Mouse (Mus musculus): ENCODE measurements at regions not wholly inside any gene's neighbourhood (a gene's known extent, or its start where the extent isn't known, plus 50 kb on each side); places are given as distances from the start of the nearest gene placed in this dataset.

DNA sequence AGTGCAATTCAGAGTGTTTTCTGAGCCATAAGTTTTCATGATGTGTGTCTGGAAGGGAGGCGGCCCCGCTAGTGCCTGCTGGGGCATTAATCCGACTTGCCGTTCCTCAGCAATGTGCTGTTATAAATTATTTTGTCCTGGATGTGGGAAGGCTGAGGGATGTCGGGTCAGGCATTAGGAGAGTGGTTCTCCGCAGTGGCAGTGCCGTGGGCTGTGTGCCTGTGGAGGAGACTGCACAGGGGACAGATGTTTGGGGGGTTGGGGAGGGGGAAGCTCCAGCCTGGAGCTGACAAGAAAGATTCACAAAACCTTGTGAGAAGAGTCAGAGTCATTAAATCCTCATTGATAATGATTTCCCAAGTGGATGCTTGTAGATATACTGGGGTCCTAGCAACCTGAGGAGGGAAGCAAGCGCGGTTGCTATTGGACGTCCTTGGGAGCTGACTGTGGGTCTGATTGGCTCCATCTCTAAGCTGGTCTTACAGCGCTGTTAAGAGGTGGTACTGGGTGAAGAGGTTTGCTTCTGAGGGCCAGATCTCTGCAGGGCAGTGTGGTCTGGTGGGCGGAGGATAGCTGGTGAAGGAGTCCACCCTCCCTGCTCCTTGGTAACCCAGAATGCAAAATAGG lies 234.5 kb downstream of the Uaca start:
- no peak for ATAC-seq
- WGBS, result 71% methylated on average over 12 of the region's 12 CpGs
- H3K36me3 ChIP-seq (ENCODE audit: control insufficient read depth, insufficient read depth, low read length), result no peaks in the 10 kb centered on the region
- H3K27me3 ChIP-seq (replicated peaks; ENCODE audit: control insufficient read depth, insufficient read depth, low read length), result no peaks in the 10 kb centered on the region
- no peak overlapping the region for H3K9ac ChIP-seq (ENCODE audit: low read length)
- H3K4me1 ChIP-seq (ENCODE audit: control insufficient read depth, insufficient read depth, low read length), result peaks cover 19% of the 10 kb centered on the region
- no peak overlapping the region for H3K4me3 ChIP-seq (ENCODE audit: low read depth, low read length)
- no peak overlapping the region for H3K27ac ChIP-seq (ENCODE audit: low read depth, low read length)
- DNase-seq (ENCODE audit: low spot score), result no peak
- no peaks in the 10 kb centered on the region for H3K9me3 ChIP-seq (replicated peaks; ENCODE audit: control insufficient read depth, low read length)
- H3K4me2 ChIP-seq (ENCODE audit: low read length), result no peak overlapping the region

GRCm38 (mm10) chr9:61031699-61032447 lies 237.5 kb downstream of the Uaca start:
- ATAC-seq (0 out of 2 replicates have a peak, but pooled peaks have one; percentile 15), DNase-seq (ENCODE audit: low spot score) (peak; percentile 63)
- no peaks in the 10 kb centered on the region for H3K36me3 ChIP-seq (ENCODE audit: control insufficient read depth, insufficient read depth, low read length)
- 67% methylated on average over 26 of the region's 26 CpGs for WGBS
- peaks cover 19% of the 10 kb centered on the region for H3K4me1 ChIP-seq (ENCODE audit: control insufficient read depth, insufficient read depth, low read length)
- H3K4me2 ChIP-seq (ENCODE audit: low read length), result no peak overlapping the region
- peak overlapping the region; percentile 63; the same call in 1 of the 2 replicates for H3K27ac ChIP-seq (ENCODE audit: low read depth, low read length)
- no peak overlapping the region for H3K9ac ChIP-seq (ENCODE audit: low read length)
- no peaks in the 10 kb centered on the region for H3K9me3 ChIP-seq (replicated peaks; ENCODE audit: control insufficient read depth, low read length)
- H3K27me3 ChIP-seq (replicated peaks; ENCODE audit: control insufficient read depth, insufficient read depth, low read length), result no peaks in the 10 kb centered on the region
- H3K4me3 ChIP-seq (ENCODE audit: low read depth, low read length), result no peak overlapping the region

GRCm38 (mm10) chr9:61032448-61033433 lies 238.4 kb downstream of the Uaca start:
- no peak overlapping the region for H3K4me2 ChIP-seq (ENCODE audit: low read length)

DNA sequence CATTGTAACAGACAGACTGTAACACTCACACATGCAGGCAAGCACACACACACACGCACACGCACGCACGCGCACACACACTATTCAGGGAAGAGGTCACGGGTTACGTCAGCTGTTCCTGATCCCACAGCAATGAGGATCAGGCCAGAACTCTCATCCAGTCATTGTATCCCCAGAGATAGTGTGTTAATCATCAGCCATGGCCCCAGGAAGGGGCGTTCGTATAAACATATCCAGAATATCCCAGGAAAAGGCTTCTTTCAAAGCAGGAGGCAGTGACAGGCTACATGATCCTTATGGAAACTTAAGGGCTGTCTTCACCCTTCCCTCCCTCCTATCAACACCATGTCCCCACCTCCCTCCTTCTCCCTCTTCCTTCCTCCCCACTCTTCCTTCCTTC lies 239.3 kb downstream of the Uaca start:
- Histone ChIP-seq H3K9me3 (replicated peaks; ENCODE audit: control insufficient read depth, low read length) (no peaks in the 10 kb centered on the region), H3K27me3 (replicated peaks; ENCODE audit: control insufficient read depth, insufficient read depth, low read length) (0 out of 2 replicates have a peak, but pooled peaks cover 3% of the 10 kb centered on the region), H3K27ac (ENCODE audit: low read depth, low read length) (0 out of 2 replicates have a peak overlapping the region, but pooled peaks have one; percentile 49), H3K4me2 (ENCODE audit: low read length) (no peak overlapping the region), H3K9ac (ENCODE audit: low read length) (no peak overlapping the region), H3K4me1 (ENCODE audit: control insufficient read depth, insufficient read depth, low read length) (peaks cover 19% of the 10 kb centered on the region), H3K36me3 (ENCODE audit: control insufficient read depth, insufficient read depth, low read length) (no peaks in the 10 kb centered on the region), H3K4me3 (ENCODE audit: low read depth, low read length) (no peak overlapping the region)
- DNase-seq (ENCODE audit: low spot score) (no peak), ATAC-seq (no peak)
- WGBS, result 75% methylated on average over 9 of the region's 9 CpGs

More at GRCm38 (mm10) chr9:61032448-61033433, 238.4 kb downstream of the Uaca start:
- Histone ChIP-seq H3K27me3 (replicated peaks; ENCODE audit: control insufficient read depth, insufficient read depth, low read length) (no peaks in the 10 kb centered on the region), H3K9ac (ENCODE audit: low read length) (no peak overlapping the region), H3K4me3 (ENCODE audit: low read depth, low read length) (no peak overlapping the region), H3K4me1 (ENCODE audit: control insufficient read depth, insufficient read depth, low read length) (peaks cover 19% of the 10 kb centered on the region), H3K9me3 (replicated peaks; ENCODE audit: control insufficient read depth, low read length) (no peaks in the 10 kb centered on the region), H3K27ac (ENCODE audit: low read depth, low read length) (peak overlapping the region; percentile 63; the same call in 1 of the 2 replicates), H3K36me3 (ENCODE audit: control insufficient read depth, insufficient read depth, low read length) (no peaks in the 10 kb centered on the region)
- peak; percentile 63 for ATAC-seq
- WGBS, result 55% methylated on average over 23 of the region's 23 CpGs
- DNase-seq (ENCODE audit: low spot score), result peak; percentile 85

DNA sequence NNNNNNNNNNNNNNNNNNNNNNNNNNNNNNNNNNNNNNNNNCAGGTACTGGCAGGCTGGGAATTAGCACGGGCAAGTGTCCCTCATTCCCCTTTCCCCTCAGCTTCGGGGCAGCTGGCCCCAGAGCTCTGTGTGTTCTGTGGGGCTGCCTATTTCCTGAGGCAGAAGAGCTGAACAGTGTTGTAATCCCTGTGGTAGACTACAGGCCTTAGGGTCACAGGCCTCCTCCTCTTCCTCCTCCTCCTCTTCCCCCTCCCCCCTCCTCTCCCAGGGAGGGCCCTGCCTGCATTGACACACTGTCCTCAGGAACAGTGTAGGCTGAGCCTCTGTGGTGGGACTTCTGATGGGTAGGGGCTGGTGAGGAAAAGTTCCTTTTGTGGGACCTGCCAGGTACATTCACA lies 247.7 kb downstream of the Uaca start:
- Histone ChIP-seq H3K9ac (ENCODE audit: low read length) (no peak overlapping the region), H3K9me3 (replicated peaks; ENCODE audit: control insufficient read depth, low read length) (no peaks in the 10 kb centered on the region), H3K4me2 (ENCODE audit: low read length) (no peak overlapping the region), H3K36me3 (ENCODE audit: control insufficient read depth, insufficient read depth, low read length) (no peaks in the 10 kb centered on the region), H3K4me1 (ENCODE audit: control insufficient read depth, insufficient read depth, low read length) (peaks cover 4% of the 10 kb centered on the region; the same call in 1 of the 2 replicates), H3K4me3 (ENCODE audit: low read depth, low read length) (no peak overlapping the region), H3K27me3 (replicated peaks; ENCODE audit: control insufficient read depth, insufficient read depth, low read length) (0 out of 2 replicates have a peak, but pooled peaks cover 3% of the 10 kb centered on the region), H3K27ac (ENCODE audit: low read depth, low read length) (no peak overlapping the region)
- ATAC-seq, result no peak
- no peak for DNase-seq (ENCODE audit: low spot score)
- WGBS, result 37% methylated on average over 2 of the region's 2 CpGs

DNA sequence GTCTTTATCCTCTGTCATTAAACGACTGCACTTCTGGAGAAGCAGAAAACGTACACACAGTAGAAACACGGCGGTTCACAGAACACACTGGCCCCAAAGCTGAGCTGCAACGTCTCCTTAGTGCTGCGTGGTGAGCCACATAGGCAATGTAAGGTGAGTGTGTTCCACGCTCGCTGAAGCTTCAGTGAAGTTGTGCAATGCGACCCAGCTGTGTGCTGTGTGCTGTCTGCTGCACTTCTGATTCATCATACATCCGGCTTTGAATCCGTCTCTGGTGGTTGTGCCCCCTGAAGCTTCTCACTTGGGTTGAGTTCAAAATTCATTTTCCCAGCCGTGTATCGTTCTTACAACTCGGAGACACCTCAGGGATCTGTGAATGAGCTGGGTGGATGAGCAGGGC lies 250.6 kb downstream of the Uaca start:
- peaks cover 4% of the 10 kb centered on the region; the same call in 1 of the 2 replicates for H3K4me1 ChIP-seq (ENCODE audit: control insufficient read depth, insufficient read depth, low read length)
- ATAC-seq (no peak), DNase-seq (ENCODE audit: low spot score) (no peak)
- 83% methylated on average over 14 of the region's 14 CpGs for WGBS
- no peak overlapping the region for H3K4me2 ChIP-seq (ENCODE audit: low read length)
- H3K27ac ChIP-seq (ENCODE audit: low read depth, low read length), result no peak overlapping the region
- no peaks in the 10 kb centered on the region for H3K36me3 ChIP-seq (ENCODE audit: control insufficient read depth, insufficient read depth, low read length)
- H3K9ac ChIP-seq (ENCODE audit: low read length), result no peak overlapping the region
- no peaks in the 10 kb centered on the region for H3K9me3 ChIP-seq (replicated peaks; ENCODE audit: control insufficient read depth, low read length)
- no peaks in the 10 kb centered on the region for H3K27me3 ChIP-seq (replicated peaks; ENCODE audit: control insufficient read depth, insufficient read depth, low read length)
- H3K4me3 ChIP-seq (ENCODE audit: low read depth, low read length), result no peak overlapping the region

DNA sequence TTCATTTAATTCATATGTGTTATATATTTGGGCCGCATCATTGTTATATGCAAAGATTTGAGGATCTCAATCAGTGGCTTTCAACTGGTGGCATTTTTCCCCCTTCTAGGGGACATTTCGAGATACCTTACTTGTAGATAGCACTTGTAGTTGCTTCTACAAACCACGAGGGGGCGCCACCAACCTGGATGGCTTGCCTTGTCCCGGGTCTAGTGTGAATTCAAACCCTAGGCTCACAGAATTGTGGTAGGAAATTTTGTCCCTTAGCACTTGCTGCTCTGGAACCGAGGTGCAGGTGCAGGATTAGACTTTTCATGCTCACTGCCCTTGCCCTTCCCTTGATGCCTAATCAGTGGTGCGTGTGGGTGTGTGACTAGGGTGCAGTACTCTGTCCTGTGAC lies 252.2 kb downstream of the Uaca start:
- Histone ChIP-seq H3K27me3 (replicated peaks; ENCODE audit: control insufficient read depth, insufficient read depth, low read length) (no peaks in the 10 kb centered on the region), H3K9ac (ENCODE audit: low read length) (no peak overlapping the region), H3K4me2 (ENCODE audit: low read length) (no peak overlapping the region), H3K27ac (ENCODE audit: low read depth, low read length) (no peak overlapping the region), H3K4me1 (ENCODE audit: control insufficient read depth, insufficient read depth, low read length) (peaks cover 4% of the 10 kb centered on the region; the same call in 1 of the 2 replicates), H3K9me3 (replicated peaks; ENCODE audit: control insufficient read depth, low read length) (no peaks in the 10 kb centered on the region), H3K4me3 (ENCODE audit: low read depth, low read length) (no peak overlapping the region), H3K36me3 (ENCODE audit: control insufficient read depth, insufficient read depth, low read length) (no peaks in the 10 kb centered on the region)
- no peak for ATAC-seq
- 17% methylated on average over 7 of the region's 7 CpGs for WGBS
- peak; percentile 82 for DNase-seq (ENCODE audit: low spot score)

DNA sequence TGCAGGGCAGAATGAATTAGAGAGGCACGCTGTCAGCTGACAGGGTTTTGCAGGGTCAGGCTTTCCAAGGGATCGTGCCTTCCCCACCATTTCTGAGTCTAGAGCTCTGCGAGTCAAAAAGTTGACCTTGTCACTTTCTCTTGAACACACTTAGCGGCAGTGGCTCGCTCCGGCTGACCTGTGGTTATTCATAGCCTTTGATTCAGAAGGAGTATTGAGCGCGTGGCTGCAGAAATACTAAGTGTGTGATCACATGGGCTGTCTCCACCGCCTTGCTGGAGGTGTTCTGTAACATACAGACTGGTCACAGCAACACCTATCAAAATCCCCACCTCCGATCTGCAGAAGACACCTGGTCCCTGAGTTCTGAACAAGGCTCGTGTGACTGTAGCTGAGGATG lies 252.9 kb downstream of the Uaca start:
- no peak overlapping the region for H3K27ac ChIP-seq (ENCODE audit: low read depth, low read length)
- H3K4me2 ChIP-seq (ENCODE audit: low read length), result no peak overlapping the region
- no peaks in the 10 kb centered on the region for H3K27me3 ChIP-seq (replicated peaks; ENCODE audit: control insufficient read depth, insufficient read depth, low read length)
- H3K9ac ChIP-seq (ENCODE audit: low read length), result no peak overlapping the region
- H3K9me3 ChIP-seq (replicated peaks; ENCODE audit: control insufficient read depth, low read length), result no peaks in the 10 kb centered on the region
- no peak overlapping the region for H3K4me3 ChIP-seq (ENCODE audit: low read depth, low read length)
- 85% methylated on average over 11 of the region's 11 CpGs for WGBS
- no peaks in the 10 kb centered on the region for H3K36me3 ChIP-seq (ENCODE audit: control insufficient read depth, insufficient read depth, low read length)
- DNase-seq (ENCODE audit: low spot score) (no peak), ATAC-seq (no peak)
- H3K4me1 ChIP-seq (ENCODE audit: control insufficient read depth, insufficient read depth, low read length), result peaks cover 3% of the 10 kb centered on the region; the same call in 1 of the 2 replicates
